Mouse (Mus musculus) layer of hippocampus, adult 2 months (tissue): Measurements from ENCODE around the gene Vps26c. TPM values are rescaled to one million over a fixed set of nuclear protein-coding genes. Genes with fewer than 3 reads are reported as not detected.

Experiments used
- DNase-seq, 2 experiments: peaks; one replicate each; pipeline ENCODE4 v3.0.0; 2022; ENCODE audit warnings: low spot score in 2 of 2
- H3K27ac ChIP-seq: fragments of 200-600 bp; 2 replicates; pipeline ENCODE4 v1.8.1; 2022
- H3K4me3 ChIP-seq: fragments of 200-600 bp; 2 replicates; pipeline ENCODE4 v1.8.1; 2022; ENCODE audit warnings: mild to moderate bottlenecking
- CTCF ChIP-seq: fragments of 200-600 bp; conservative IDR thresholded peaks from 2 replicates; pipeline ENCODE4 v1.8.1; 2022; ENCODE audit warnings: antibody characterized with exemption, mild to moderate bottlenecking, moderate library complexity
- total RNA-seq, 2 experiments: library from RNA; stranded (reverse); gene quantifications; 2 replicates each; pipeline ENCODE4 v1.2.3; 2021

Vps26c gene
- total RNA-seq, 2 experiments from 2014 or later, result 30.7 to 35.2 TPM

DNA sequence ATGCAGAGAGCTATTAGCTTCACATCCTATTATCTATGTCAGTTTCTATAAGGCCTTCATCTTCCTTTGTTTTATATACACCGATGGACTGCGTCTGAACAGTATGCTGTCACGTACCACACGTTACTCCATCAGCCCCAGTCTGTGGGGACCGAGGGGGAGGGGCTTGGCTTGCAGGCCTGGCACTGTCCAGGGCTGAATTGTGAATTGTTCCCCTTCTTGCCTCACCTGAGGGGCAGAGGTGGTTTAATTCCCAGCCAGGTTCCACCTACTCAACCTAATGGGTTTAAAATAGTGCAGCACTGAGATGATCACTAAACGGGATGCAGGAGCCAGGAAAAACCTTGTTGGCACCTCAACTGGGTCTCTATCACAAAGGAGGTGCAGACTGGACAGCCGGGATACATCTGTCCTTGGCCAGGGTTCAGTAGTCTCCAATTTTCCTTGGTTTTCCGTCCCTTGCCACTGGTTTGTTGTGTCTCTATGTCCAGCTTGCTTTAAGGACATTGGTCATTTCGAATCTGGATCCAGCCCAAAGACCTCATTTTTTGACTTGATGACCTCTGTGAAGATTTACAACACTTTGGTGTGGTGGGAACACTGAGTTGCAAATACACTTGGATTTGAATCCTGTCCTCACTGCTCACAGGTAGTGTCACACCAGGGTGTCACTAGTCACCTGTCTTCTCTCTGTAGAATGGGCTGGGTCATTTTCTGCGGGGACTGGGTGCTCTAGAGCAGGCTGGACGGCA is 40.4 kb upstream of the Vps26c start:
- no peak overlapping the region for H3K4me3 ChIP-seq
- no peak for TF ChIP-seq CTCF
- DNase-seq, result no peak
- H3K27ac ChIP-seq, result no peak overlapping the region

DNA sequence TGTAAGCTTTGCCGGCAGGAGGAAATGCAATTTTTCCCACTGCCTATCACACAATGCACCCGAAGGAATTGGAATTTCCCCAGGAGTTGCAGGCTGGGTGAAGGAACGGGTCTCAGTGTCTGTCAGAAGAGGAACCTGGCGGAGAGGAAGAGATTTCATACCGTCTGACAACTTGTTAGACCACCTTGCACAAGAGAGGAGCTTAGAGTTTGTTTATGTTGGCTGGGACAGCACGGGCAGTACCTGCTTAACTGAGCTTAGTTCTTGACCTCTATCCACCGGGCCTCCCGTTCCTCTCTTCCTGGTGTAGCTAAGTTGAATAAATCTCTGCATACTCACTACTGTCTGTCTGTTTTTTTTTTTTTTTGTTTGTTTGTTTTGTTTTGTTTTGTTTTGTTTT is 39.5 kb upstream of the Vps26c start:
- no peak overlapping the region for H3K27ac ChIP-seq
- no peak overlapping the region for H3K4me3 ChIP-seq
- DNase-seq, result no peak
- TF ChIP-seq CTCF, result no peak

DNA sequence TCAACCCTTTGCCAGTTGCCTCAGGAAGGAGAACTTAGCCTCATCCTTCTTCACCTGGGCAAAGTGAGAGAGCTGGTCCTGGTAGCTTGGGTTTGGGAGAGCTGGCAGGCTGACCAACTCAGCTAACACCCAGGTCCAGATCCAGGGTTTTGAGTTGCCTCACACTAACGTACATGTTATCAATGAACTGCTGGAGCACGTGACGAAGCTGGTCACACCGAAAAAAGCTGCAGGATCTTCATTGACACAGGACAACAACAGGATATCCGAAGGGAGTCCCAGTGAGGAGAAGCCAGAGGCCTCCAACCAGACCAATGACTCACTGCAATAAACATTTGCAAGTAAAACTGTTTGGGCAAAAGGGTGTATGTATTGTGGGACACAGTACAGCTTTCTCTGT is 34.0 kb upstream of the Vps26c start:
- no peak for DNase-seq
- TF ChIP-seq CTCF, result no peak
- Histone ChIP-seq H3K4me3 (no peak overlapping the region), H3K27ac (no peak overlapping the region)

DNA sequence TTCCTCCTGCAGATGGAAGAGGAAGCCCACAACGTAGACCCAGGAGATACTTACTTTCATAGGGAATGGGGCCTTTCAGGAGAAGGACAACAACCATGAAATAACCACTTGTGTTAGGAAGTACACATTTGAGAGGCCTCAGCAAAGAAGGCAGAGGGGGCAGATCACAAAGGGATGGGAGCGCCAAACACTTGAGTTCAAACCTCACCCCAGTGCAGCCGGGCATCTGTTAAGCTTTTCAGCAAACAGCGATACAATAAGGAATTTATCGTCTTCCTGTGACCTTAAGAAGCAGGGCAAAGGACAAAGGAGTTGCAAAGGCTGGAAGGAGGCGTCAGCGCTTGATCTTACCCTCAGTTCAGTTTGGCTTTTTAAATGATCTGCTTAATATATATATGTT is 33.2 kb upstream of the Vps26c start:
- Histone ChIP-seq H3K4me3 (no peak overlapping the region), H3K27ac (no peak overlapping the region)
- DNase-seq, result no peak
- TF ChIP-seq CTCF, result no peak

DNA sequence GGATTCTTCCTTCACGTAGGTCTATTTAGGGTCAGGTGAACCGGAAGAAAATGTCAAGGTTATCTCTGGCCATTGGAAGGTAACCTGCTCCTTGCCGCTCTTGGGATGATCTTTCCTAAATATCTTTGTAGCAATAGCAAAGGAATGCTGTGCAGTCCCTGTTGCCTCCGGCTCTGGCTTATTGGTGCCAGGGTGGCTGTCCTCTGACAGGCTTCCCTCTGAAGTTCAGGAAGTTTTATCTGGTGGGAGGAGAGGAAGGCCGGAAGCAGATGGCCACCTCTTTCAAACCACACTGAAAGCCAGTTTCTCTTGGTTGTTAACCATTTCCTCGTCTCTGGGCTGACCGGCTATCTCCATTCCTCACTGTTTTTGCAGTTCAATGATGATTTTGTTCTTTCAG is 32.7 kb upstream of the Vps26c start:
- Histone ChIP-seq H3K27ac (no peak overlapping the region), H3K4me3 (no peak overlapping the region)
- no peak for DNase-seq
- TF ChIP-seq CTCF, result no peak

DNA sequence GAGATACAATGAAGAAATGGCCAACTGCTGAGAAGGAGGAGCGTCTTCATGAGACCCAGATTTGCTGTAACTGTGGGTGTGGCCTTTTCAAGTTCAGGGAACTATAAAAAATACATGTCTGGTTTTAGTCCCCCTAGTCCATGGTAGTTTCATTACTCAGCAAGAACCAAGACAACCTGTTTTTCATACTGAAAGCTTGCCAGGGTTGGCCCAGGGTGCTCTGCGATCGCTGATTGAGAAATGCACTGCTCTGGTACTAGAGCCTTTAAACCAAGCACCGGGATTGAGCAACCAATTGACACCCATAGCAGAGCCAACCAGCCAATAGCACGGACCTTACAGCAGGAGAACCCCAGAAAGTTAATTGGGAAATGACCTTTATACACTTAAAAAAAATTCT is 29.6 kb upstream of the Vps26c start:
- no peak for TF ChIP-seq CTCF
- H3K27ac ChIP-seq, result no peak overlapping the region
- no peak for DNase-seq
- no peak overlapping the region for H3K4me3 ChIP-seq

DNA sequence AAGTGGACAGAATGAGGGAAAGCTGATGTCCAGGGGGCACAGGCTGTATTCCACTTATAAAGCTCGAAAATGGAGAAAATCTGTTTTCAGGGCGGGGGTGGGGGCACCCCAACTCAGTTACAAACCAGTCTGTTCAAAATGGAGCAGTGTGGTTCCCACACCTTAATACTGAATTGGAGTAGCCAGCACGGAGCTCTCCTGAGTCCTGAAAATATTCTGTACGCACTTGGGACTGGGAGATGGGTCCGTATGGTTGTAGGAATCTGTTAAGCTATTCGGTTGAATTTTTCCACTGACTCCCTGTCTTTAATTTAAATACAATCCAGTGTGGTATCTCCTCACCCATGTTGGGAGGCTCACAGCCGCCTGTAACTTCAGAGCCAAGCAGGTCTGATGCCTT is 28.7 kb upstream of the Vps26c start:
- Histone ChIP-seq H3K4me3 (no peak overlapping the region), H3K27ac (no peak overlapping the region)
- no peak for TF ChIP-seq CTCF
- no peak for DNase-seq

DNA sequence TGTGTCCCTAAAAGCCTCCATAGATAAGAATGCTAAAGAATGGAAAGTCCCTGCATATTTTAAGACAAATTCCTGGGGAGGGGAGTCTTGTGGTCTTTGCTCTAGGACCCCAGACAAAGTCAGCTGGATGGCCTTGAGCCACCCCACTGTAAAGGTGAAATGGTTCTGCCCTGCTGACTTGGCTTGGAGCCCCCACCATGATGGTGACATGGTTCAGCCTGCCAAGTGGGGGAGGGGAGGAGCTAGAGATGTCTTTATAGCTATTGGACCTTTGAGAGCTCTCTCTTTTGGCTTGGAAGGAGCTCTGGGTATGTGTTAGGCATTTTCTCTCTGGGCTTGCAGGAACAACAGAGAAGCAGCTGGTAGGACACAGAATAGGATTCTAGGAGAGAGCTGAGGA is 25.3 kb upstream of the Vps26c start:
- no peak for DNase-seq
- no peak overlapping the region for H3K4me3 ChIP-seq
- TF ChIP-seq CTCF, result no peak
- H3K27ac ChIP-seq, result no peak overlapping the region

DNA sequence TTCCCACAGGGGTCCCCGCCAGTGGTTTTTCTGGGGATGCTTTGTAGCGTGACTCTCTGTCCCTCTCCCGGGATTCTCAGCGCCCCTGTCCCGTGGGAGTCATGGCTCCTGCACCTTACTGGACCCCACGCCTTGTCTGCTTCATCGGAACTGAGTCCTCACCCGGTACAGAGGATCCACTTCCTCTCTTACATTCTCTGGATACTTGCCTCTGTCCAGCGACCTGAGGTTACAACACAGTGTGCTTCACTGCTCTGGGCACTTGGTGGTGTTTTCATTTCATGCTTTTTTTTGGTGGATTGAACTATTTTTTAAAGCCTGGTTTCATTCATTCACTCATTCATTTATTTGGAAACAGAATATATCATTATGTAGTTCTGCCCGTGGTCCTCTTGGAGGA is 23.2 kb upstream of the Vps26c start:
- TF ChIP-seq CTCF, result no peak
- no peak for DNase-seq
- H3K4me3 ChIP-seq, result no peak overlapping the region
- H3K27ac ChIP-seq, result no peak overlapping the region

DNA sequence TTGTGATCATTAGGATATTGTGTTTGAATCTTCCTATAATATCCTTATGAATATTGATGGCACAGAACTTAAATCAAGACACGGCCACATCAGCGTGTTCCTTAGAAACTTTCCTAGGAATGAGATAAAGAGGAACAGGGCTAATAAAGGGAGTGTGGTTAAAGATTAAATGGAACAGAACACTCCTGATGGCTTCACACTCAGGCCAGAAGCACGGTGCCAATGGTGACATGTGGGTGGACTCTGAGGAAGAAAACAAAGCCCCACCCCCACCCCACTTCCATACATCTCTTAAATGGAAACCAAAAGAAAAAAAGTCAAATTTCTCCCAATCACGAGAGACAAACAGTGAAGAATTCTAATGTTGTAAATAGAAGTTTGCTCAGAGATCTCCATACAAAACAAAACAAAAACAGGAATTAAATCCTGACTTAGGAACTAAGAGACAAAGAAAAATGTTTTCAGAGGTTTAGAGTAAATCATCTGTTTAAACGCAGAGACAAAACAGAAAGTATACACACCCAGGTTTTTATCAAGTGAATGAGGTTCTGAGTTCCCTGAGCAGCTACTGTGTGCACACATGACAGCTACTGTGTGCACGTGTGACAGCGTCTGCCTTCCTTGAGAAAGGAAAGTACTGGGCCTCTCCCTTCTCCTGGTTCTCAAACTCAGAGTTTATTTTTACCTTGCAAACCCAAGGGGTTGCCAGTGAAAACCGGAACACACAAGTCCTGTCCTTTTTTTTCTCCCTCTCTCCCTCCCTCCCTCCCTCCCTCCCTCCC is 19.3 kb upstream of the Vps26c start:
- Histone ChIP-seq H3K27ac (no peak overlapping the region), H3K4me3 (no peak overlapping the region)

DNA sequence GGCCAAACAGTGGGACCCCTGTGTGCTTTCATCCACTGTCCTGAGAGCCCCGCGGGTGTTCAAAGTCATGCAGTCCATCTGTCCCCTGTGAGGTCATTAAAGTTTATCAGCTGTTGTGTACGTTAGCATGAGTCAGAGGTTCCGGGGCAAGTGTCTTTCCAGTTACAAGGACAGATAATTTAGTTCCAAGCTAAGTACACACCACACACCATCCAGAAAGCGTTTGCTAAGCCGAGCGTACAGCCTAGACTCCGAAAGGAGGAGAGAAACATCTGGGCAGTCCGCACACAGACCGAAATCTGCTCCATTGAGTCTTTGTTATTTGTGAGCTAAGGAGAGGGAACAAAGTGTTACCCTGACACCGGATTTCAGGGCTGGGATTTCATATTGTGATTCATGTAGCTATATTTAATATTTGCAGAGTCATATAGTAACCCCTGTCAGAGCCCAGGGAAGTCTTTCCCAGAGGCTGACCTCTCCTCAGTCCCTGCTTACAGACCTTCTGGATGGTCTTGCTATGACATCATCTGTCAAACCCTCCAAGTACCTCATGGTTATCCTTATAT is 18.0 kb upstream of the Vps26c start:
- no peak for DNase-seq
- H3K27ac ChIP-seq, result no peak overlapping the region
- no peak for TF ChIP-seq CTCF
- no peak overlapping the region for H3K4me3 ChIP-seq

More for the DNA sequence above, 19.3 kb upstream of the Vps26c start:
- TF ChIP-seq CTCF, result no peak
- no peak for DNase-seq

DNA sequence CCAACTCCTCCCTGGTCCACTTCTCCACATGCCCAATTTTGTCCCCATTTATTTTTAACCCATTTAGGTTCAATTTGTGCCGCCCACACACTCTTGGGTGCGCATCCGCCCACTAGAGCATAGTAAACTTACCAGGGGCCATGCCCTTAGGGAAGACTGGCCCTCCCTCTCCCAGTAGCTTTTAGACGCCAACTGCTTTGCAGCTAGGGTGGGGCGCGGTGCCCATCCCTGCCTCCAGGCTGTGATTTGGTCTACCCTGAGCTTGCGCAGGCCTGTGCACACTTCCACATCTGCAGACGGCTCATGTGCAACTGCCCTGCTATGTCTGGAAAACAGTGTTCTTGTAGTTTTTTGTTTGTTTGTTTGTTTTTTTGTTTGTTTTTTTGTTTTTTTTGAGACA is 16.3 kb upstream of the Vps26c start:
- Histone ChIP-seq H3K4me3 (no peak overlapping the region), H3K27ac (no peak overlapping the region)
- no peak for TF ChIP-seq CTCF
- DNase-seq, result no peak

DNA sequence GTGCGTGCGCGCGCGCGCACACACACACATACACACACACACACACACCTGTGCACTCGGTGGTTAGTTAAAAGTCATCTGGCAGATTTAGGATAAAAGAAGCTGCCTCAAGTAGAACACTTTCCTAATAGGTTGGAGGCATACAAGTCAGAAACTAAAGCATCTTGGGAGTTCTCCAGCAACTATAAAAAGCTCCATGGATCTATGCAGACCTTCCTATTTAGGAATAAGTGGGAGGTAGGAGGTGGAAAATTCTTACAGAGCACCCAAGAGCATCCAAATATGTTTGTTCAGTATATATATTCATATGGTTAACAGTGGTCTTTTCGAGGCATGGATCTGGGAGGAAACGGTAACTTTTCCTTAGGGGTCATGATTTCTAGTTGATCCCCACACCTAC is 13.5 kb upstream of the Vps26c start:
- Histone ChIP-seq H3K4me3 (no peak overlapping the region), H3K27ac (no peak overlapping the region)
- no peak for DNase-seq
- no peak for TF ChIP-seq CTCF

DNA sequence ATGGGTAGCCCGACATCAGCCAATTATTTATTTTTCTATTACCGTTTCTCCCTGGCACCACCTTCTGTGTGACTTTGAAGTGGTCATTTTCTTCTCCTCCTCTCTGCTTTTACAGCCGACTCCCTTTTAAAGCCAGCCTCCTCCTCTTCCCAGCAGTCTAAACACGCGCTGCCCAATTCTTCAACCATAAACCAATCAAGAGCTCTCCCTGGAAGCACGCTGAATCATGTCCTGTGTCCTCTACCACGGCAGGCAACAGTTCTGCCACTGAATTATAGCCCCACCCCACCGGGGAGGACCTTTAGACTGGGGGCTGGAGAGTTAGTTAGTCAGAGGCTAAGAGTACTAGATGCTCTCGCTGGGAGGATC is 10.5 kb upstream of the Vps26c start:
- no peak overlapping the region for H3K4me3 ChIP-seq
- no peak overlapping the region for H3K27ac ChIP-seq
- no peak for DNase-seq
- TF ChIP-seq CTCF, result no peak
